Mouse (Mus musculus) liver, embryonic 13.5 days (tissue): ENCODE data around the gene Arhgap4. TPM values are rescaled to one million over a fixed set of nuclear protein-coding genes. Genes with fewer than 3 reads are reported as not detected.

Experiments used
- ATAC-seq: fragments of 200-750 bp; cut with Nextera tagmentation; 2 replicates; pipeline ENCODE4 v1.8.0; 2017; ENCODE audit warnings: low read depth, mild to moderate bottlenecking, moderate number of reproducible peaks, moderate library complexity
- DNase-seq: peaks from one replicate; pipeline ENCODE4 v3.0.0; 2022
- H3K27ac ChIP-seq: fragments of 300-500 bp; sonication (generic); 2 replicates; pipeline ENCODE4 v1.5.1; 2015; ENCODE audit warnings: moderate library complexity, mild to moderate bottlenecking, inconsistent platforms
- H3K27me3 ChIP-seq: fragments of 300-500 bp; sonication (generic); 2 replicates; pipeline ENCODE4 v1.6.1; 2015; ENCODE audit warnings: mild to moderate bottlenecking, inconsistent platforms
- H3K36me3 ChIP-seq: fragments of 300-500 bp; sonication (generic); 2 replicates; pipeline ENCODE4 v1.6.1; 2015; ENCODE audit warnings: mild to moderate bottlenecking, inconsistent platforms
- H3K4me1 ChIP-seq: fragments of 300-500 bp; sonication (generic); replicated peaks from 2 replicates; pipeline ENCODE4 v1.6.1; 2015; ENCODE audit warnings: inconsistent platforms
- H3K4me2 ChIP-seq: fragments of 300-500 bp; sonication (generic); 2 replicates; pipeline ENCODE4 v1.6.1; 2015; ENCODE audit warnings: inconsistent platforms, mild to moderate bottlenecking, moderate library complexity
- H3K4me3 ChIP-seq: fragments of 300-500 bp; sonication (generic); replicated peaks from 2 replicates; pipeline ENCODE4 v1.5.1; 2015; ENCODE audit warnings: mild to moderate bottlenecking, inconsistent platforms
- H3K9ac ChIP-seq: fragments of 300-500 bp; sonication (generic); 2 replicates; pipeline ENCODE4 v1.6.1; 2015; ENCODE audit warnings: mild to moderate bottlenecking, inconsistent platforms
- H3K9me3 ChIP-seq: fragments of 300-500 bp; sonication (generic); replicated peaks from 2 replicates; pipeline ENCODE4 v1.6.1; 2016; ENCODE audit warnings: inconsistent platforms
- WGBS: fragments of 180-500 bp; shearing (Covaris S2); methylation state at CpG from one replicate; pipeline ENCODE4 v1.1.7; 2015; ENCODE audit not compliant: insufficient replicate concordance; 5-methylcytosine and 5-hydroxymethylcytosine counted together
- polyA plus RNA-seq: library from polyadenylated mRNA; unstranded; fragments of >200 nt; fragmentation: Nextera tagmentation; extraction: Ambion mirVana; gene quantifications from 2 replicates; pipeline ENCODE4 v1.2.1, GENCODE M21; 2015

The Arhgap4 gene
- polyA plus RNA-seq: 4.7 and 4.8 TPM in 2 replicates

DNA sequence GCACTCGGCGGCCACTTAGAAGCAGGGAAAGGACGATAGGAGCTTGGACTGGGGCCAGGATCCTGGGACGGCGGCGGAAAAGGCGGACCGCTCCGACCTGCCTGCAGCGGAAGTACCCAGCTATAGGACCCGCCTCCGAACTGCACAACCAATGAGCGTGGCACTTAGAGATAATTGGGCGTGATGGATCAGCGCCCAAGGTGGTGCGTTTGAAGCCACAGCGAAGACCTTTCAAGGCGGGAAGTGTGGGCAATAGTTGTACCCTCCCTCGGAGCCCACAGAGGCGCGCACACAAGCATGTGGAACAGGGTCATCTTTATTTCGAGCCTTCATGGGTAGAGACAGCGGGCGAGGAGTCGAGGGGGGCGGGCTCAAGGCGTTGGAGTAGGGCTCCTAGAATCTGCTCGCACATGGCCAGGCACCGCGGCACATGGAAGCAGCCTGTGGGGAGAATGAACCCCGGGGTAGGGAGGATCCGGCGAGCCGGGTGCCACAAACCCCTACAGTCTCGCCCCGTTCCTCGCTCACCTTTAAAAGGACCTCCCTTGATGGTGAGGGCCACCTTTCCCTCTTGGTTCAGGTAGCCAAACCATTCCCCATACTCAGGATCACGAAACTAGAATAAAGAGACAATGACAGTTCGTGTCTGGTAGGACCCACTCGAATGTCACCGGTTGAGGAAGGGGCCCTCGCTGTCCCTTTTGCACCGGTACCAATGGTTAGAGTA lies at the start of gene Arhgap4, which contains the start of gene Naa10:
Arhgap4 (minus strand) TSS at position 48 of the 727 bp plus-strand sequence.
Naa10 (minus strand) TSS at position 122 of the 727 bp plus-strand sequence.
- Histone ChIP-seq H3K9ac (peak within 1 kb of the TSS; percentile 79), H3K4me3 (peak within 1 kb of the TSS; percentile 70), H3K27ac (peak within 1 kb of the TSS; percentile 78), H3K27me3 (no peaks in the 10 kb centered on the region), H3K4me2 (peak within 1 kb of the TSS; percentile 80), H3K9me3 (no peaks in the 10 kb centered on the region), H3K36me3 (peaks cover 29% of the 10 kb centered on the region), H3K4me1 (peaks cover 13% of the 10 kb centered on the region; the same call in 1 of the 2 replicates)
- ATAC-seq: peak; percentile 98
- DNase-seq: peak; percentile 79
- WGBS: 14% methylated on average over 43 of the region's 43 CpGs

DNA sequence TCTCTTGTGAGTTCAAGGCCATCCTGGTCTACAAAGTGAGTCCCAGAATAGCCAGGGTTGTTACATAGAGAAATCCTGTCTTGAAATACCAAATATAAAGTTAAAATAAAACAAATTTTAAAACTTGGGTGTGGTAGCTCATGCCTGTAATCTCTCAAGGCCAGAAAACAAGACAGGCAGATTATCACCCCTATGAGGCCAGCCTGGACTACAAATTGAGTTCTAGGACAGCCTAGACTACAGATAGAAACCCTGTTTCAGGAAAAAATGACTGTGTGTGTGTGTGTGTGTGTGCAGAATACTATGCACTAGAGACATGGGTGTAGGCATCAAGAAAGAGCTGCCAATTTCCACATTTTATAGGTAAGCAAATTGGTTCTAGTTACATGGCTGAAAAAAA lies 49.1 kb upstream of the Arhgap4 start:
- H3K9ac ChIP-seq: peak overlapping the region; percentile 40
- peak; percentile 22 for DNase-seq

DNA sequence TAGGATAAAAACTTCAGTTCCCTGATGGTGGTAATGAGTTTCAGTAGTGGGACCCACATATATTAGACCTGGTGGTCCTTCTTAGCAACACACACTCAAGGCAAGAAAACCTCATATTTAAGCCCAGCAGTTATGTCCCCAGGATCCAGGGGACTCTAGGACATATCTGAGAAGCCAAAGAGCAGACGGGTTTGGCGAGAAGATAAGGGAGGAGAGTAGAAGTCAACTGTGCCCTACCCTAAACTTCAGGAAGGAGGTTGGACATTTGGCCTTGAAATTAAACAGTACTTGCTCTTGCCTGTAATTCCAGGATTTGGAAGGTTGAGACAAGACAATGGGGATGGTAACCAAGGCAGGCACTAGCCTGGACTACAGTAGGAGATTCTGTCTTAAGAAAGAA lies 48.1 kb upstream of the Arhgap4 start:
- no peaks in the 10 kb centered on the region for H3K9me3 ChIP-seq
- peak; percentile 45 for DNase-seq
- H3K4me3 ChIP-seq: no peak overlapping the region
- H3K9ac ChIP-seq: peak overlapping the region; percentile 61
- H3K4me2 ChIP-seq: peak overlapping the region; percentile 55
- ATAC-seq: peak; percentile 60
- peak overlapping the region; percentile 98 for H3K27ac ChIP-seq
- H3K36me3 ChIP-seq: no peaks in the 10 kb centered on the region
- WGBS: 29% methylated on average over 2 of the region's 2 CpGs
- no peaks in the 10 kb centered on the region for H3K27me3 ChIP-seq
- H3K4me1 ChIP-seq: peaks cover 31% of the 10 kb centered on the region

More for the DNA sequence above, 49.1 kb upstream of the Arhgap4 start:
- ATAC-seq: peak; percentile 42
- no peaks in the 10 kb centered on the region for H3K36me3 ChIP-seq
- no peak overlapping the region for H3K4me3 ChIP-seq
- peak overlapping the region; percentile 98 for H3K27ac ChIP-seq
- no peaks in the 10 kb centered on the region for H3K27me3 ChIP-seq
- H3K9me3 ChIP-seq: no peaks in the 10 kb centered on the region
- peak overlapping the region; percentile 55 for H3K4me2 ChIP-seq
- peaks cover 31% of the 10 kb centered on the region for H3K4me1 ChIP-seq

DNA sequence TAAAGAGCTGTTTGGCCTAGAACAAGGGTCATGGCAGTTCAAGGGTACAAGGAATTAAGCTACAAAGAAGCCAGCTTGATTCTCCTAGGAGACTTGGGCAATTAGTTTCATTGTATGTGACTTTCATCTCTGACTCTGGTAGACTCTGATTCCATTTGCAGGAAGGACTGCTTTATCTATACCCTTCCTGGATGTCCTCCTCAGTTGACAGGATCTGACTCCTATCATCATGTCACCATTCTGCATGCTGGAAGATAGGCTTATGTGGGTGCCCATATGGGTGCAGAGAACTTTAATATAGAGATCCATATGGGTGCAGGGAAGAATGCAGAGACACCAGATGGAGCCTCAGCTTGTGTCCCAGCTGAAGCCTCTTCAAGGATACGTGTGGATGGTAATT lies 47.5 kb upstream of the Arhgap4 start:
- H3K4me1 ChIP-seq: peaks cover 36% of the 10 kb centered on the region
- H3K4me3 ChIP-seq: no peak overlapping the region
- H3K36me3 ChIP-seq: peaks cover 5% of the 10 kb centered on the region
- H3K9ac ChIP-seq: peak overlapping the region; percentile 61
- no peaks in the 10 kb centered on the region for H3K27me3 ChIP-seq
- peak overlapping the region; percentile 55 for H3K4me2 ChIP-seq
- ATAC-seq: peak; percentile 39
- peak; percentile 28 for DNase-seq
- H3K27ac ChIP-seq: peak overlapping the region; percentile 98
- no peaks in the 10 kb centered on the region for H3K9me3 ChIP-seq
- 30% methylated on average over 1 of the region's 1 CpGs for WGBS

DNA sequence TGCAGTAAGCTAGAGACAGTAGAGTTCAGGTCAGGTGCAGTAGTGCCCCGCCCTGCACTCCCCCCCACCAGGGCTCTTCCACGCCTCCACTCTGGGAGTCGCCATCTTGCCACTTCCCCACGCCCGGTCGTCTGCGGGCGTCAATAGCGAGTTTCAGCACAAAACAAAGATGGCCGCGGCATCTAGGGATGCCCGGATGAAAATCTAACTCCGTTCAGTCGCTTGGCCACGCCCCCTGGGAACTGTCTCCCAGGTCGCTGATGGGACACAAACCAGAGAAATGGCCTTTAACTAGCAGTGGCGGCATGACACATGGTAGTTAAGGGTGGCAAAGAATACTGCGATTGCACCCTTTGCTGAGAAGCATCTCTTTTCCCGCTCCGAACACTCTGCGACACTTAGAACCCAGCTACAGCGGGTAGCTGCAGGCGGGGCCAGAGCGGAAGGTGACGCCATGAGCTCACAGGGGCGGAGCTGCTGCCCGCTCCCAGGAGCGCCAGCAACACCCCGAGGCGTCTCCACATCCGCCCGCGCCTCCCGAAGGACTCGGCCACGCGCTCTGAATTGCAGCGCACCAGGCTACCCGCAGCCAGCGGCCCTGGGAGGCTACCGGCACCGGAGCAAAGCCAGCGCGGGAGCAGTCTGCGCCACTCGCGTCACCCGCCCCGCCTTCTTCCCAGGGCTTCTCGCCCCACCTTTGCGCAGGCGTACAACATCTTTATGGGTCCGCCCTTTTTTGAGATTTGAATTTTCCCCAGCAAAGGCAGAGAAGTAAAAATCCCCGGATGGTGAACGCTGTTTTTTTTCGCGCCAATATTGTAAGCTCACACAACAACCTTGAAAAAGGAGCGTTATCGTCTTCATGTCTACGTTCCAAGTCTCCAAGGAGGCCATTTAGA lies 45.8 kb upstream of the Arhgap4 start:
- Histone ChIP-seq H3K4me1 (peaks cover 50% of the 10 kb centered on the region), H3K36me3 (peaks cover 22% of the 10 kb centered on the region), H3K9ac (peak overlapping the region; percentile 88), H3K27me3 (no peaks in the 10 kb centered on the region), H3K27ac (peak overlapping the region; percentile 98), H3K4me3 (peak overlapping the region; percentile 83), H3K4me2 (peak overlapping the region; percentile 85), H3K9me3 (no peaks in the 10 kb centered on the region)
- WGBS: 9% methylated on average over 60 of the region's 60 CpGs
- DNase-seq (peak; percentile 83), ATAC-seq (peak; percentile 72)

DNA sequence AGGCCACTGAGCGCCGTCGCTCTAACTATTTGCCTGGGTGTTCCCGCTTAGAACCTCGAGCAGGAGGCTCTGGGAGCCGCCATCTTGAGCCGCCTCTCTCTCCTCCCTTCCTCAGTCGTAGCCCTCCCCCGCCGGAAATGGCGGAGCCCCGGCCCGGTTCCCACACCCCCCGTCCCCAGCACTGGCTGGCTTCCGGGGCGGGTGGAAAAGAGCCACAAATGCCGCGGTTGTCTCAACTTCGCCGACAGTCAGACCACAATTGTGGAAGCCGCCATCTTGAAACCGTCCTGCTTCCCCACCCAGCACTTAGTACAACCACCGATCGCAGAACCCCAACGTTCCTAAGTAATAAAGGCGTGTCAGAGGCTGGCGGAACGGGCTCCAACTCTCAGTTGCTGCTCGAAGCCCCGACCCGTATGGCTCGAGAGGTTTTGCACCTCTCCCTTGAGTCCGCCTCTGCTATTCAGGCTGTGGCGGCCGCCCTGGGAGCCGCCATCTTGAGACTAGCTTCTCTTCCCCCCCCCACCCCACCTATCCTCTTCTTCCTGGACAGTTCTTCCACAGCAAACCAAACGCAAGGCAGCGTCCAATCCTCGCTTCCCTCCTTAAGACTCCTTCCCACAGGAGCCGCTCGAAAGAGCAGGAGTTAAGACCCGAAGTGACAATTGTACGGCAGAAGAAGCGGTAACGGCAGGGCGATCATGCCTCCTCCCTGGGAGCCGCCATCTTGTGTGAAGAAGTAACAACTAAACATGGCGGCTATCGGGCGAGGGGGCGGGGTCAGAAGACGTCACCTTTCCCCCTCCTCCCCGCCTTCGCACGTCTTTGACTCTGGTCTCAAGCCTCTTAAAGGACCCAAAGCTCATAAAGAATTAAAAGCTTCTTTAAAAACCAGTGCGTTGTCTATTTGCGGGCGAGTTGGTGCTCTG lies 44.8 kb upstream of the Arhgap4 start, which contains the start of gene Hcfc1:
Hcfc1 (minus strand) TSS at position 110 of the 929 bp plus-strand sequence.
- ATAC-seq: peak; percentile 35

DNA sequence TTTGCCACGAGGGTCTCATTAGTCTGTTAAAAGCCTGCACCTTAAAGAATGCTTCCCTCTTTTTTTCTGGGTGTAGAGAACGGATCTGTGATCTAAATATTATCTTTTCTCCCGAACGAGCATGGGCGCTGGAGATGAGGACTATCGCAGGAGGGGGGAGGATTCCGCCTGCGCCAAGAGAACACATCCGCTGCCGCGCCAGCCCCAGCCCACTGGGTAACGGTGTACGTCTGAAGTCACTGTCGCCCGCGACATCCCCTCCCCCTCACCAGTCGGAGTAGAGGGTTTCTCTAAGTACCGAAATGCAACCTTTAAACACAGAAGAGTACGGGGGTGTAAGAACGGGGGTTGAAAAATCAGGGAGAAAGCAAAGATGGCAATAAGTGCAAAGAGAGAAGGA lies 43.6 kb upstream of the Arhgap4 start:
- Histone ChIP-seq H3K27me3 (no peaks in the 10 kb centered on the region), H3K4me3 (peak overlapping the region; percentile 83), H3K4me2 (peak overlapping the region; percentile 85), H3K4me1 (peaks cover 49% of the 10 kb centered on the region), H3K9ac (peak overlapping the region; percentile 88), H3K9me3 (no peaks in the 10 kb centered on the region), H3K27ac (peak overlapping the region; percentile 98), H3K36me3 (peaks cover 43% of the 10 kb centered on the region)
- WGBS: 16% methylated on average over 20 of the region's 20 CpGs
- DNase-seq (peak; percentile 40), ATAC-seq (no peak)

More for the DNA sequence above, 44.8 kb upstream of the Arhgap4 start, which contains the start of gene Hcfc1:
- H3K27me3 ChIP-seq: no peaks in the 10 kb centered on the region
- 10% methylated on average over 58 of the region's 58 CpGs for WGBS
- no peaks in the 10 kb centered on the region for H3K9me3 ChIP-seq
- H3K36me3 ChIP-seq: peaks cover 31% of the 10 kb centered on the region
- peak within 1 kb of the TSS; percentile 98 for H3K27ac ChIP-seq
- peak within 1 kb of the TSS; percentile 83 for H3K4me3 ChIP-seq
- peak; percentile 82 for DNase-seq
- H3K9ac ChIP-seq: peak within 1 kb of the TSS; percentile 88
- H3K4me2 ChIP-seq: peak within 1 kb of the TSS; percentile 85
- H3K4me1 ChIP-seq: peaks cover 50% of the 10 kb centered on the region

DNA sequence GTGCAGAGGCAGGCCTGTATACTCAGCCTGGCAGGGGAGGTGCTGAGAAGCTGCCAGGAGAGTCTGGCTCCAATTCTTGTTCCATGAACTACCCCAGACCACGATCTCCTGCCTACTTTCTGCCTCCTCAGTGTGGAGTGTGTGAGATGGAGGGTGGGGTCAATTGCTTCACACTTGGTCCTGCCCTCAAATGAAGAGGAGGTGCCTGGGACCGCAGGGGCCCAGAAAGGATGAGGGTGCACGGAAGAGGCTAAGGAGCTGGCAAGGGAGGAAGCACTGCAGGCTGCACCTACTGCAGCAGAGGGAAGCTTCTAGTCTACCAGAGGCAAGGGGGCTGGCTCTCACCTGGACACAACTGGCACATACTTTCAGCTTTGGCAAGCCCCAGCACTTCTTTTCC lies 42.7 kb upstream of the Arhgap4 start:
- DNase-seq (peak; percentile 34), ATAC-seq (peak; percentile 60)
- Histone ChIP-seq H3K9me3 (no peaks in the 10 kb centered on the region), H3K4me1 (peaks cover 46% of the 10 kb centered on the region), H3K27me3 (no peaks in the 10 kb centered on the region), H3K36me3 (peaks cover 53% of the 10 kb centered on the region), H3K27ac (peak overlapping the region; percentile 98), H3K4me2 (peak overlapping the region; percentile 85), H3K9ac (peak overlapping the region; percentile 88), H3K4me3 (peak overlapping the region; percentile 83)
- 28% methylated on average over 3 of the region's 3 CpGs for WGBS

DNA sequence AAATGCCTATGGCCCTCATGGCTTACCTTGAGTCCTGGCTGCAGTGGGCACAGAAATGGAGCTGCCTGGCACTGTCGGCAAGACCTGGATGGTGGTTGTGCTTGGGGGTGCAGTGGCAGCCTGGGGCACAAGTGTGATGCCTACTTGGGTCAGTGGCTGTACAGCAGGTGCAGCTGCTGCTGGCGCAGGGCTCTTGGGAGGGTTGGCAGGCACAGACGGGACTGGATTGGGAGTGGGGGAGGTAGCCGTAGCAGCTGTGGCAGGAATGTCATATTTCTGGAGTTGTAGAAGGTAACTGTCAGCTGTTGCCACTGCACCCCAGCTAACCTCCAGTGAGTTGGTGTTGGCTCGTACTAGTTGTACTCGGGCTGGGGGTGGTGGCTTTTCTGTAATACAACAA lies 33.3 kb upstream of the Arhgap4 start:
- 84% methylated on average over 6 of the region's 6 CpGs for WGBS
- peaks cover 100% of the 10 kb centered on the region for H3K36me3 ChIP-seq

DNA sequence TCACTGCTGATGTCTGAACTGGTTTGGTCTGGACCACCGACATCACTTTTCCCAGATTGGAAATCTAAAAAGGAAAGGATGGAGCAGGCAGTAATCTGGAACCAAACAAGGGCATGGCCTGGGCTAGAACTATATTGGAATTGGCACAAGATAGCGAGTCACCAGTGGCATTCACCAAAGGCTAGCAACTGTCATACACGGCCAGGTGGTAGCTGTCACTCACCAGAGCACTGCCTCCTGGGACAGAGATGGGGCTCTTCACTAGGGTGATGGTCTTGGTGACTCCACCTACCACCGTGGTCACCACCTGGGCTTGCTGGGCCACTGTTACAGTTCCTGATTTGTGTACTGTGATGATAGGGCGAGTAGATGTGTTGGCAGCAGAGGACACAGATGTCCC lies 30.9 kb upstream of the Arhgap4 start:
- no peaks in the 10 kb centered on the region for H3K9me3 ChIP-seq
- H3K4me2 ChIP-seq: no peak overlapping the region
- no peak overlapping the region for H3K9ac ChIP-seq
- no peaks in the 10 kb centered on the region for H3K27me3 ChIP-seq
- H3K4me1 ChIP-seq: no peaks in the 10 kb centered on the region
- peaks cover 100% of the 10 kb centered on the region for H3K36me3 ChIP-seq
- H3K27ac ChIP-seq: no peak overlapping the region
- ATAC-seq (no peak), DNase-seq (no peak)
- no peak overlapping the region for H3K4me3 ChIP-seq
- WGBS: 70% methylated on average over 5 of the region's 5 CpGs

More for the DNA sequence above, 33.3 kb upstream of the Arhgap4 start:
- Histone ChIP-seq H3K4me1 (no peaks in the 10 kb centered on the region; the same call in 1 of the 2 replicates), H3K27ac (no peak overlapping the region), H3K9ac (no peak overlapping the region), H3K4me2 (no peak overlapping the region), H3K4me3 (no peak overlapping the region), H3K27me3 (no peaks in the 10 kb centered on the region), H3K9me3 (no peaks in the 10 kb centered on the region)
- no peak for DNase-seq
- no peak for ATAC-seq
